In the genomic region with DNA sequence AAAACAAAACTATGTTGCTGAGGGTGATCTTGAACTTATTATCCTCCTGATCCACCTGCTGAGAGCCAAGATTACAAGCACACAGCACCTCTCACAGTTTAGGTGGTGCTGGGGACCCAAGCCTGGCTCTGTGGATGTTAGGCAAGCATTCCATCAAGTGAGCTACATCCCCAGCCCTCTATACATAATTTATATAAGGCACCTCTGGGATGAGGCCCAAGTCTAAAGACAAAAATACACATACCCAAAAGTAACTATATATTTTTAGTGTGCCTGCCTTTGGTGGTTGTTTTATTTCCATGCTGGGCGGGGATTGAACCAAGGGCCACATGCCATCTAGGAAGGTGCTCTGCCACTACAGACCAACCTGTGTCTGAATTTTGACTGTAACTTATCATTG, we compare ENCODE assay signal across 18 mouse cellular contexts. TPM values are rescaled to one million over a fixed set of nuclear protein-coding genes. Genes with fewer than 3 reads are reported as not detected.
DNase-seq lines count a peak whose midpoint lies in the region; ATAC-seq and TF ChIP-seq lines count a peak whose summit lies in the region.
"Had no signal": no experiment of that assay in that cellular context is flagged by ENCODE, and none has a peak within 500 bp of the region (broad histone marks: within the 10 kb centered on the region; RNA-seq: fewer than 3 reads in every experiment).

No protein-coding gene starts in this region.

- H3K27ac ChIP-seq in left cerebral cortex, adult 2 months: 0 out of 2 replicates have a peak overlapping the region, but pooled peaks have one; percentile 40

- intact Hi-C loops in left cerebral cortex, adult 2 months (cut with DNase I): loop anchor here (2.0 kb wide), 2 partner anchors 23 to 67 kb away; no protein-coding TSS in a partner anchor
- intact Hi-C loops in left cerebral cortex, postnatal 10 days (cut with DNase I): loop anchor here (5.0 to 10.0 kb wide), 2 partner anchors 65 to 353 kb away; no protein-coding TSS in a partner anchor

- ATAC-seq in frontal cortex, adult (ENCODE audit: low TSS enrichment): peak; percentile 65
- ATAC-seq in activated CD4-positive, CD25-positive, alpha-beta regulatory T cell, adult 4 months: no peak

- DNase-seq in frontal cortex, postnatal 25 days (ENCODE audit: low spot score in 2 of 2): no peak
- no peak for DNase-seq in left cerebral cortex, adult 2 months (ENCODE audit: extremely low spot score in 1 of 2, low spot score in 2 of 2)
- no peak for DNase-seq in left cerebral cortex, postnatal 10 days (ENCODE audit: extremely low spot score in 1 of 2, low spot score in 2 of 2)
- peak; percentile 41 for DNase-seq in brain, adult 2 months (ENCODE audit: low read depth, low spot score)
- DNase-seq: adrenal gland, adult 2 months; adrenal gland, adult 8-10 months; adrenal gland, postnatal 10 days; adrenal gland, postnatal 14 days; adrenal gland, postnatal 25 days; adrenal gland, postnatal 36 days; B cell, adult 2 months; cerebellum, adult 11 months; cerebellum, adult 11-12 months; cerebellum, adult 18-20 months; cerebellum, adult 2 months; cerebellum, adult 8-10 months had no signal

- H3K4me3 ChIP-seq in left cerebral cortex, adult 2 months: no peak overlapping the region

- no peak for TF ChIP-seq CTCF in left cerebral cortex, adult 2 months (IDR thresholded peaks at IDR 0.05)

RNA-seq across cellular contexts. Expression of a gene that starts 24.4 kb away (rescaled TPM):
- 1 to 10 TPM; 7.1 to 7.8 TPM for total RNA-seq in left cerebral cortex, adult 2 months (2021)
- total RNA-seq in left cerebral cortex, postnatal 10 days (2021): 10 to 100 TPM; 18.3 to 18.5 TPM
- not detected for polyA plus RNA-seq in activated CD4-positive, CD25-positive, alpha-beta regulatory T cell, adult 4 months (2017; shearing (Covaris generic))

RNA-seq across cellular contexts. Expression of a gene that starts 47.1 kb away (rescaled TPM):
- total RNA-seq in left cerebral cortex, adult 2 months (2021): under 1 TPM; 0.28 to 0.29 TPM
- under 1 TPM; 0.17 to 0.32 TPM for total RNA-seq in left cerebral cortex, postnatal 10 days (2021)
- not detected for polyA plus RNA-seq in activated CD4-positive, CD25-positive, alpha-beta regulatory T cell, adult 4 months (2017; shearing (Covaris generic))
- total RNA-seq: adrenal gland, postnatal 25 days had no signal
